Mouse (Mus musculus) frontal cortex, postnatal 14 days (tissue): Measurements from ENCODE around the gene Cdh5.

Source experiments
- DNase-seq, 2 experiments: peaks; one replicate each; pipeline ENCODE4 v3.0.0; 2022; ENCODE audit warnings: low spot score in 2 of 2

Cdh5 gene

GRCm38 (mm10) chr8:104134521-104134920 is 33.1 kb downstream of the Cdh5 start:
- DNase-seq, result no peak

DNA sequence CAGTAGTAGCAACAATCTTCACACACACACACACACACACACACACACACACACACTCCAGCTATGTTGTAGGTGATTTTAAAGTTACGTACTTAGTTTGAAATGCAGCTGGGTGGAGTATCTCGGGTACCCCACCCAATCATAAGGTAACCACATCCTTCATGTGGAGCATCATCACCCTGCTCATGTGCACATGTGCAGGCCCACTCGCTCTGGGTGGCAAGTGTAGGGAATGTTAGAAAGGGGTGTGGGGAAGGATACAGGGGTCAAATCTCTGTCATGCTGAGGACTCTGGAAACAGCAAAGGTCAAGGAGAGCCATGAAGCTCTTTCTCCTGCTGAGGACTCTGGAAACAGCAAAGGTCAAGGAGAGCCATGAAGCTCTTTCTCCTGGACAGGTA is 34.9 kb downstream of the Cdh5 start:
- no peak for DNase-seq

- DNase-seq, result no peak
Observed at GRCm38 (mm10) chr8:104137636-104138035, 36.2 kb downstream of the Cdh5 start.

GRCm38 (mm10) chr8:104140611-104141010 is 39.2 kb downstream of the Cdh5 start:
- no peak for DNase-seq

GRCm38 (mm10) chr8:104142415-104142814 is 41.0 kb downstream of the Cdh5 start:
- DNase-seq, result no peak

DNA sequence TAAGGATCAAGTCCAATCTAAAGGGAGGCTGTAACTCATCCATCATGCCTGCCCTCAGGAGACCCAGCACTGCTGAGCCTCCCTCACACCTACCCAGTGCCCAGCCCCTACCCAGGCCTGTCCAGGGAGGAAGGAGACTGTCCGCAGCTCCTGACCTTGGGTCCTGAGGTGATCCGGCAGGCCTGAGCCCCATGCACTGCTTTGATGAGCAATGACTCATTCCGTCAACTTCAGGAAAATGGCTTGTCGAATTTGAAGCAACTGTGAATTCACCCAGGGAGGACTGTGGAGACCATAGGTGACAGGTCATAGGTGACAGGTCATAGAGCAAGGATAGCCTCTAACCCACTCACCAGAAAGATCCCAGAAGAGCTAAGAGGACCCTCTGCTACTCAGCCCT is 42.0 kb downstream of the Cdh5 start:
- no peak for DNase-seq

- DNase-seq, result no peak
Observed at GRCm38 (mm10) chr8:104144434-104145216, 43.2 kb downstream of the Cdh5 start.

DNA sequence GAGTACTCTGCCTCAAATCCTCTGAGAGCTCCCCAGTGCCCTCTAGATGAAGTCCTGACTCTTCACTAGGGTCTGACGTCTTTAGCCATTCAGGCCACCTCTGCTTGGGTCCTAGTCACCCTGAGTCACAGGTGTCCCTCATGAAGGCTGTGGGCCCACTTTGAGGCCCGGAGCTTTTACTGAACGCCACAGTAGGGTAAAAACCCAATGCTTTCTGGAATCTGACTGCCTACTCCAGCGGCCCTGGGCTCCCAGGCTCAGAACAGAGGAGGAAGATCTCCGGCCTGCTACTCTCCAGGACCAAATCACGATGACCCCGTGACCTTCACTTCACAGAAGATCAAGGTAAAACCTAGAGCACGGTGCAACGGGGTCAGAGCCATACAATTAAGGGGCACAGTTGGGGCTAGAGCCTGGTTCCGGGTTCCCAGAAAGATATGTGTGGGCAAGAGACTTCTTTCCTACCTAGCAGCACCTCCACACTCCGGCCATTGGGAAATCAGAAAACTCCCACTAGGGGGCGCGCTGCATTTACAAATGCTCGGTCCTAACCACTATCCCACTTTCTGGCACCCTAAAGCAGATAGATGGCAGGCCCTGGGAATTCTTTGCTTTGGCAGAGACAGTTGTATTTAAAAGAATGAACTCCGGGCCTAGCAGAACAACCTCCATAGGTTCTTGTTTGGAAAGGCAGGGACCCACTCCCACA is 44.7 kb downstream of the Cdh5 start:
- DNase-seq, result peak; percentile 62 to 79

DNA sequence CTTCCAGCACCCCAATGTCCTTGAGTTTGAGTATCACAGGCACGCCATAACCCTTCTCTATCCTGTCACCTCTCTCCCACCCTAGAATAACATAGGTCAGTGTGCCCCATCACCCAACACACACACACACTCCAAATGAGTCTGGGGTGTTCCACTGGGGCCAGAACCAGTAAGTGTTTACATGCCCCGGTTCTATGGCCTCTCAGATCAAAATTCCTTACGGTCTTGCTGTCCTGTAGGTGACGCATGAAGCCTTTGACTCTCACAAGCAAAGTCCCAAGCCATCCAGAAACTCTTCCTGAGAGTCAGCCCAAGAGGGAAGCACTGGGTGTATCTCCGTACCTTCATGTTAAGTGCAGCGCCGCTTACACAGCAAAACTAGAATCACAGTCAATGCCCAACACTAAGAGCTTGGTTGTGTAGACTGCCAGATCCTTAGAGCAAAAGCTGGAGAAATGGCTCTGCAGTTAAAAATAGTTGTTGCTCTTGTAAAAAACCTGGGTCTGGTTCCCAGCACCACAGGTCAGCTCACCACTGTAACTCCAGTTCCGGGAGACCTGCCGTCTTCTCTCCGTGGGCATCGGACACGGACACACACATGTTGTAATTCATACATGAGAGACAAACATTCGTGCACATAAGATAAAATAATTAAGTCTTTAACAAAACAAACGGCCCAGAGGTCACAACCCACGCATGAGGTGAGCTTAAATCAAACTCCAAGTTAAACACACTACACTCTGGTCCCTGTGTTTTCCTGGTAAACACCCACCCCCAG is 45.5 kb downstream of the Cdh5 start:
- no peak for DNase-seq

GRCm38 (mm10) chr8:104147947-104148346 is 46.5 kb downstream of the Cdh5 start:
- DNase-seq, result no peak

DNA sequence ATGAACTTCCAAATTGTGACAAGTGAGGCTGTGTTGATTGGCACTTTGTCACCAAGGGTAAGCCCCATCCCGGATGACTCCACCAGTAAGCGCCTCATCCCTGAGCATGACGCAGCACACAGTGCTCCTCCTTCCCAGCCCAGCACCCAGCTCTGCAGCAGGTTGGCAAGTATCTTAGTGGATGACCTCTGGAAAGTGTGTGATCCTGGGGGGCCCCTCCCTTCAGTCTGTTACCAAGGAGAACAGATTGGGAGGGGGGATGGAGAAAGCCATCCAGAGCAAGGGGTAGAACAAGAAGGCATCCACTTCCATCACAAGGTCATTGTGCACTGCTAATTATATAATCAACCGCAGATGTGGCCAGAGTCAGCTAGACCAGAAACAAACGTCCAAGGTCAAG is 59.3 kb downstream of the Cdh5 start:
- DNase-seq, result no peak

DNA sequence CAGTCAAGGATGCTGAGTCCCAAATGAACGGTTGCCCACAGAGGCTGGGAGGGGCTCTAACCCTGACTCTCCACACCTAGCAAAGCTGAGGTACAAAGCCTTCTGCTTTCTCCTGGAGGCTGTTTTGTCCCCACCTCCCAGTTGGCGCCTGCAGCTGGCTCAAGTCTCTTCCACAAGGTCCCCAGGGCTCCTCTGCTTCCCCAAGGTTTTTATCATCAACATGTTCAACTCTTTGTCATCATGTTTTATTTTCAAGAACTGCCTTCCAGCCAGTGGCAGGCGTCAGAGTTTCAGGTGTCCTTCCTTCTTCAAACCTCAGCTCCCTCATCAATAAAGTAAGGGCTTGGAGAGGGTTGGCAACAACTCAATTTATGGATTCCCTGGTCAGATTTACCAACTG is 68.0 kb downstream of the Cdh5 start:
- no peak for DNase-seq

DNA sequence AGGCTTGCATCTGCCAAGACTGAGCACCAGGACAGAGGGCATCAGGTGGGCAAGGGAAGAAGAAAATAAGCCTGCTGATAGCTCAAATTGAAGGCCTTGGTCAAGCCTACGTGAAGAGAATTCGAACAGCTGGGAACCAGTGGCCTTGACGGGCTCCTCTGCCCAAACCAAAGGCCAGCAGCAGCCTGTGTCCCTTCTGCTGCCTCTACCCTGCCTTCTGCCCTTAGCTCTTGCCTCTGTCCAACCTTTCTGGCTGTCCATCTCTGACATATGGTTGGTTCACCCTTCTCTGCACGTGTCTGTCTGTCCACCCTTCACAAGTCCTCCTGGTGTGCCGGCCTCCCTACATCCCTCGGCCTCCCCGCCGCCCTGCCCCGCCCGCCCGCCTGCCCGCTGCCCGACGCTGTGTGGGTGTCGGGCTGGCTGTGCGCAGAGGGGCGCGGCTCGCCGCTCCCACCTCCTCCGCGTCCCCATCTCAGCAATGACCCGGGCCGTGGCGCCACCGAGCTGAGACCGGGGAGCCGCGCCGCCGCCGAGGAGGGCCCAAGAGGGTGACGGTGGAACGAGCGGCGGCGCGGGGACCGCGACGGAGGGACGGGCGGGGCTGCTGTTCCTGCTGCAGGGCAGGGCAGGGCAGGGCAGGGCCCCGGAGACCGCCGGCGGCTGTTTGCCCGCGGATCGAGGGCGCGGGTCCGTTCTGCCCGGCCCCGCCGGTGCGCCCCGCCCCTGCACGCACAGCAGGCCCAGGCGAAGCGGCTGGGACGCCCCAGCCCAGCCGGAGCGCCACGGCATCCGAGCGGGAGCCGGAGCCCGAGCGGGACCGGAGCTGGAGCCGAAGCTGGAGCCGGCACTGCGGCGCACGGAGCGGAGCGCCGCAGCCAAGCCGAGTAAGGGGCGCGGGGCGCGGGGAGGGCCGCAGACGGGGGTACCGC is 69.0 kb downstream of the Cdh5 start, which contains the start of gene Bean1:
Gene Bean1 (plus strand): TSS at position 325 of the 932 bp plus-strand sequence.
- DNase-seq, result peak in 1 of 2 experiments; percentile 24

DNA sequence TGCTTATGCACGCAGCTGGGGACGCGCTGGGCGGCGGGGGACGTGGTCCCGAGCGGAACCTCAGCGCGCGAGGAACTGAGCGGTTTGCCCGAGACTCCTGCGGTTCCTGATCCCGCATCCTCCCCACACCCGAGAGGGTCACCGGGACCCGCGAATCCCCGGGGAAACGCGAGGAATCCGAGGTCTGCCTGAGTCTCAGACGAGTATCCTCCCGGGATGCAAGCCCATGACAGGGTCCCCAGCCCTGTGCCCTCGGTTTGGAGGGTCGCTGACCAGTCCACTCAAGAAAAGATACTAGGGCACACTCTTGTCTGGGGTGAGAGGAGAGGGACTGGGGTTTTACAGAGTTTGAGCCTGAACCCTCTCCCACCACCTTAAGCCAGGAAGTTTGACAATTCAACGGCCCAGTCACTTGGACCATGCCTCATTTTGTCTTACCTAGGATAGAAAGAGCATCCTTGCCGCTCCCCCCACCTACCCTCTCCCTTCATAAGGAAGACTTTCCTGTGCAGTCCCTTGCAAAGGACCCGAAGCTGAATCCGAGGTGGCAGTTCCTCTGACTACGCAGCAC is 69.7 kb downstream of the Cdh5 start:
- no peak for DNase-seq

- no peak for DNase-seq
Observed at GRCm38 (mm10) chr8:104172420-104172819, 71.0 kb downstream of the Cdh5 start.

DNA sequence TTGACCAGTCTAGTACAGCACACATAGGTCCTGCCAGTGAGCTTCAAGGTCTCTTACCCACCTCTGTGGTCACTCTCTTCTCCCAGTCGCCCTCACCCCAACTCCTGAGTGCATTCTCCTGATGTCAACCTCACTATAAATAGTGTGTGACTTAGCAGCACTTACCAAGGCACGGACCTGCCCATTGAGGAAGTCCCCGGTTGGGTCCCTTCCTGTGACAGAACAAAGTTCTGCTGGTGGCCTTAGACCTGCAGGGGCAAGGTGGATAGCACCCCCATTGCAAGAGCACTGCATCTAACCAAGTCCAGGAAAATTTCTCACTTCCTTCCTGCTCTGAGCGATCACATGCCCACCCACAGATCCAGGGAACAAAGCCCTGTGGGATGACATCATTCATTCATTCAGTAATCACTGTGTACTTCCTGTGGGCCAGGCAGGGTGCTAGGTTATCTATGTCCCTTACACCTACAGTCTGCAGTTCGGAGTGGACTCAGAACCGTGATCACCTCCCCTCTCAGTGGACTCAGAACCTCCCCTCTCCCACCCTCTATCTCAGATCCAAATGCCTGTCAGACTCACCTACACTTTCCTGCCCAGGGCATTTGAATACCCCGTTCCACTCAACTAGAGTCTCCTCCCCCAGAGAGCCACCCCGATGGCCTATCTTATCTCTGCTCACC is 74.6 kb downstream of the Cdh5 start:
- no peak for DNase-seq

- DNase-seq, result no peak
Observed at GRCm38 (mm10) chr8:104177054-104177453, 75.6 kb downstream of the Cdh5 start.

- DNase-seq, result no peak
Observed at GRCm38 (mm10) chr8:104184905-104185304, 83.5 kb downstream of the Cdh5 start.

DNA sequence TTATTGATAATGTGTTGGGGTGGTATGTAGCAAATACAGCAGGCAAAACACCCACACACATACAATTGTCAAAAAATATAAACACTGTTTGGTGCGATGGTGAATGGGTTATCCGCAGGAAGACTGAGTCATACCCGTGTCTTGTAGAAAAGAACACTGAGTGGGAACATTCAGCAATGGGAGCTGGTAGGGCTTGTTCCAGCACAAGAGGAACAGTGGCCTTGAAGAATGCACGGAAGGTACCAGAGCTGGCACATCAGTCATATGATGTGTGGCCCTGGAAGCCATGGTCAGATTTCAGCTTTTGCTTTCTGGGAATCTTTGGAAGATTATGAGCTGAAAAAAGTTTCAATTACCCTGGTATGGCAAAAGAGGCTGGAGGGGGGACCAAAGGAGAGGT is 85.4 kb downstream of the Cdh5 start:
- DNase-seq, result no peak

DNA sequence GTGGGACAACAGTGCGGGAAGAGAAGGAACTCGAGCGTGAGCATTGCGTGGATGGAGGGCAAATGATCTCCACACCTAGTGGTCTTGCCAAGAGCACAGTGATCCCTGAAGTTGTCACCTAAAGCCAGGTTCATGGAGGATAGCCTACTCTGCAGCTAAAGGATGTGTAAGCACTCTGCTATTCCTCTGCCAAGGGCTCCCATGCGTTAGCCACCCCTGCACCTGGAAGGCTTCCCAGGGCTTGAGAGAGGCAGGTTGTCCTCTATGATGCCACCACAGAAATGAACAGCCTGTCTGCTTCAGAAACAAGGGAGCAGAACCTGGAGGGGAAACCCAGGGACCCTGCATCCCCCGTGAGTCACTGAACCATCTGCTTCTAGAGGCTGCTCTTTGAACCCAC is 86.2 kb downstream of the Cdh5 start:
- DNase-seq, result no peak
